Mouse (Mus musculus) gastrocnemius, postnatal 10 days (tissue): ENCODE data around the gene Snx11. TPM values are rescaled to one million over a fixed set of nuclear protein-coding genes. Genes with fewer than 3 reads are reported as not detected.

ENCODE experiments used
- total RNA-seq, 2 experiments: library from RNA; stranded (reverse); gene quantifications; 2 replicates each; pipeline ENCODE4 v1.2.3; 2021

The Snx11 gene
- total RNA-seq, 2 experiments from 2014 or later: 10.5 to 11.6 TPM

Other genes starting within 250 kb of the Snx11 start
- gene Cbx1, start 11.6 kb upstream of the Snx11 start, total RNA-seq: 10 to 100 TPM; 45.4 to 58.1 TPM
- gene Nfe2l1, start 52.4 kb upstream of the Snx11 start, total RNA-seq: 100 to 1,000 TPM; 194 to 201 TPM
- gene Copz2, start 72.3 kb upstream of the Snx11 start, total RNA-seq: 10 to 100 TPM; 47.2 to 55.1 TPM
- gene Cdk5rap3, start 138.9 kb upstream of the Snx11 start, total RNA-seq: 10 to 100 TPM; 30.0 to 39.3 TPM
- not detected for gene Prr15l, start 150.5 kb upstream of the Snx11 start, total RNA-seq
- gene Pnpo, start 166.4 kb upstream of the Snx11 start, total RNA-seq: 1 to 10 TPM; 8.4 to 9.4 TPM
- gene Sp2, start 205.4 kb upstream of the Snx11 start, total RNA-seq: 10 to 100 TPM; 15.2 to 15.9 TPM
- under 1 TPM; 0.21 to 0.77 TPM for gene Sp6, start 235.8 kb upstream of the Snx11 start, total RNA-seq